Mouse (Mus musculus) bone marrow macrophage, adult 2 months (primary cell): ENCODE data around the gene Sdk2.

Source experiments
- CTCF ChIP-seq: IDR thresholded peaks from 2 replicates; pipeline ENCODE4 v1.5.1; 2012; ENCODE audit warnings: low read depth, mild to moderate bottlenecking, low read length, moderate library complexity
- POLR2A ChIP-seq: IDR thresholded peaks from 2 replicates; pipeline ENCODE4 v1.6.1; 2012; ENCODE audit warnings: mild to moderate bottlenecking, low read depth, low read length, borderline replicate concordance

- TF ChIP-seq CTCF: no peak
- TF ChIP-seq POLR2A: no peak
Observed at GRCm38 (mm10) chr11:113786395-113786794, 280.5 kb downstream of the Sdk2 start.
